Comparison of ENCODE assay signal across 11 mouse cellular contexts in genomic region chr14:8030535-8030934, GRCm38 (mm10). TPM values are rescaled to one million over a fixed set of nuclear protein-coding genes. Genes with fewer than 3 reads are reported as not detected.
DNase-seq lines count a peak whose midpoint lies in the region.
"Had no signal": no experiment of that assay in that cellular context is flagged by ENCODE, and none has a peak within 500 bp of the region (broad histone marks: within the 10 kb centered on the region; RNA-seq: fewer than 3 reads in every experiment).

No protein-coding gene starts in this region.

- intact Hi-C loops in heart, postnatal 10 days (cut with DNase I): no loop called here
- intact Hi-C loops in left cerebral cortex, postnatal 10 days (cut with DNase I): no loop called here

- DNase-seq in cerebellum, postnatal 25 days: peak; percentile 34 to 39
- DNase-seq in cerebellum, adult 11 months: no peak
- peak; percentile 45 for DNase-seq in 3T3-L1 (ENCODE audit: low read depth, low spot score)
- DNase-seq in adrenal gland, postnatal 14 days: peak; percentile 54
- DNase-seq in heart, postnatal 10 days: peak; percentile 33 to 43
- no peak for DNase-seq in lung, postnatal 25 days (ENCODE audit: low spot score)
- no peak for DNase-seq in left cerebral cortex, postnatal 10 days (ENCODE audit: extremely low spot score in 1 of 2, low spot score in 2 of 2)
- DNase-seq in frontal cortex, postnatal 25 days (ENCODE audit: low spot score in 2 of 2): no peak
- DNase-seq: lung, postnatal 14 days; right cerebral cortex, adult 18-20 months had no signal

RNA-seq across cellular contexts. Expression of gene Abhd6, which starts 27.8 kb away (rescaled TPM):
- 41.8 and 45.9 TPM in 2 replicates for total RNA-seq in adrenal gland, postnatal 14 days (2021)
- 1 to 10 TPM; 8.0 TPM for total RNA-seq in heart, postnatal 10 days (2021)
- 10 to 100 TPM; 51.8 to 52.3 TPM for total RNA-seq in left cerebral cortex, postnatal 10 days (2021)

RNA-seq across cellular contexts. Expression of gene Dnase1l3, which starts 36.2 kb away (rescaled TPM):
- 2.6 and 3.9 TPM in 2 replicates for total RNA-seq in adrenal gland, postnatal 14 days (2021)
- total RNA-seq in heart, postnatal 10 days (2021): not detected
- not detected for total RNA-seq in left cerebral cortex, postnatal 10 days (2021)
- total RNA-seq: hematopoietic stem cell, adult 5-6 weeks had no signal

RNA-seq across cellular contexts. Expression of gene Rpp14, which starts 49.6 kb away (rescaled TPM):
- 35.8 and 37.1 TPM in 2 replicates for total RNA-seq in adrenal gland, postnatal 14 days (2021)
- total RNA-seq in heart, postnatal 10 days (2021): 10 to 100 TPM; 21.5 to 24.6 TPM
- total RNA-seq in left cerebral cortex, postnatal 10 days (2021): 10 to 100 TPM; 22.2 to 28.3 TPM

Comparison
In these comparisons a context has a peak if more than half of its experiments do, and no peak if none do; other contexts are left out.
1. DNase-seq: peak in cerebellum, postnatal 25 days (2 of 2), 3T3-L1 (single experiment), adrenal gland, postnatal 14 days (single experiment) and heart, postnatal 10 days (2 of 2); none in cerebellum, adult 11 months (single experiment), lung, postnatal 25 days (single experiment), left cerebral cortex, postnatal 10 days (0 of 2) and frontal cortex, postnatal 25 days (0 of 2).